Mouse (Mus musculus) CH12.LX (cell line): Measurements from ENCODE around the gene Serac1.

ENCODE experiments used
- CTCF ChIP-seq, 2 experiments: IDR thresholded peaks in 1 of 2; conservative IDR thresholded peaks in 1 of 2; 2 replicates each; pipeline ENCODE4 v1.5.1; 2011 to 2012; ENCODE audit warnings: low read depth in 2 of 2, low read length in 2 of 2, improper control_type of control experiment in 1 of 2, inconsistent platforms in 1 of 2, mild to moderate bottlenecking in 1 of 2, moderate library complexity in 1 of 2
- E2F4 ChIP-seq: IDR thresholded peaks from 2 replicates; pipeline ENCODE4 v1.6.1; 2011; ENCODE audit warnings: low read depth, low read length, improper control_type of control experiment; ENCODE audit not compliant: insufficient replicate concordance
- ETS1 ChIP-seq: conservative IDR thresholded peaks from 2 replicates; pipeline ENCODE4 v1.6.1; 2012; ENCODE audit warnings: low read depth, mild to moderate bottlenecking, inconsistent platforms, low read length, improper control_type of control experiment, moderate library complexity
- JUND ChIP-seq: conservative IDR thresholded peaks from 2 replicates; pipeline ENCODE4 v1.6.1; 2011; ENCODE audit warnings: low read depth, low read length, improper control_type of control experiment
- POLR2A ChIP-seq: IDR thresholded peaks from 2 replicates; pipeline ENCODE4 v1.6.1; 2011; ENCODE audit warnings: low read depth, mild to moderate bottlenecking, improper control_type of control experiment, low read length
- SIN3A ChIP-seq: IDR thresholded peaks from 2 replicates; pipeline ENCODE4 v1.6.1; 2012; ENCODE audit warnings: low read length, improper control_type of control experiment, inconsistent platforms
- TCF12 ChIP-seq: IDR thresholded peaks from 2 replicates; pipeline ENCODE4 v1.6.1; 2014; ENCODE audit warnings: low read depth, mild to moderate bottlenecking, inconsistent platforms, low read length, improper control_type of control experiment
- USF1 ChIP-seq: IDR thresholded peaks from 2 replicates; pipeline ENCODE4 v1.6.1; 2014; ENCODE audit warnings: low read depth, mild to moderate bottlenecking, inconsistent platforms, low read length, improper control_type of control experiment
- ZC3H11A ChIP-seq: IDR thresholded peaks from 2 replicates; pipeline ENCODE4 v1.6.1; 2012; ENCODE audit warnings: low read depth, mild to moderate bottlenecking, inconsistent platforms, low read length, improper control_type of control experiment

- no peak for TF ChIP-seq ETS1
- 0 out of 4 replicates have a peak, but pooled peaks of 1 of the 2 experiments have one; percentile 1 for TF ChIP-seq CTCF (conservative IDR thresholded peaks at IDR 0.05 in 1 of 2, IDR thresholded peaks at IDR 0.05 in 1 of 2; ENCODE audit: low read depth in 2 of 2, low read length in 2 of 2)
- TF ChIP-seq JUND: no peak
- TF ChIP-seq E2F4: no peak
- TF ChIP-seq TCF12: peak; percentile 78
- peak; percentile 94 for TF ChIP-seq POLR2A
- TF ChIP-seq USF1: peak; percentile 95
- TF ChIP-seq ZC3H11A: no peak
- TF ChIP-seq SIN3A: peak; percentile 63; the same call in 1 of the 2 replicates
These were observed at the start of gene Serac1, which contains the start of gene Gtf2h5 for GRCm38 (mm10) chr17:6079287-6080122.
